Mouse (Mus musculus) gastrocnemius, postnatal 36 days (tissue): ENCODE results near the gene Btbd2. TPM values are rescaled to one million over a fixed set of nuclear protein-coding genes. Genes with fewer than 3 reads are reported as not detected.

Experiments
- DNase-seq, 2 experiments: peaks; one replicate each; pipeline ENCODE4 v3.0.0; 2022
- intact Hi-C: fragments of 180-260 bp; cut with DNase I; formaldehyde crosslinking; loops from one replicate; pipeline ENCODE4 v1.15.1; 2025
- total RNA-seq, 2 experiments: library from RNA; stranded (reverse); gene quantifications; 2 replicates each; pipeline ENCODE4 v1.2.3; 2021

Gene Btbd2
- total RNA-seq, 2 experiments from 2014 or later, result 32.1 to 33.5 TPM

GRCm38 (mm10) chr10:80693401-80694045 is 36.7 kb upstream of the Btbd2 start:
- DNase-seq, result no peak
- intact Hi-C loops, result no loop called here

DNA sequence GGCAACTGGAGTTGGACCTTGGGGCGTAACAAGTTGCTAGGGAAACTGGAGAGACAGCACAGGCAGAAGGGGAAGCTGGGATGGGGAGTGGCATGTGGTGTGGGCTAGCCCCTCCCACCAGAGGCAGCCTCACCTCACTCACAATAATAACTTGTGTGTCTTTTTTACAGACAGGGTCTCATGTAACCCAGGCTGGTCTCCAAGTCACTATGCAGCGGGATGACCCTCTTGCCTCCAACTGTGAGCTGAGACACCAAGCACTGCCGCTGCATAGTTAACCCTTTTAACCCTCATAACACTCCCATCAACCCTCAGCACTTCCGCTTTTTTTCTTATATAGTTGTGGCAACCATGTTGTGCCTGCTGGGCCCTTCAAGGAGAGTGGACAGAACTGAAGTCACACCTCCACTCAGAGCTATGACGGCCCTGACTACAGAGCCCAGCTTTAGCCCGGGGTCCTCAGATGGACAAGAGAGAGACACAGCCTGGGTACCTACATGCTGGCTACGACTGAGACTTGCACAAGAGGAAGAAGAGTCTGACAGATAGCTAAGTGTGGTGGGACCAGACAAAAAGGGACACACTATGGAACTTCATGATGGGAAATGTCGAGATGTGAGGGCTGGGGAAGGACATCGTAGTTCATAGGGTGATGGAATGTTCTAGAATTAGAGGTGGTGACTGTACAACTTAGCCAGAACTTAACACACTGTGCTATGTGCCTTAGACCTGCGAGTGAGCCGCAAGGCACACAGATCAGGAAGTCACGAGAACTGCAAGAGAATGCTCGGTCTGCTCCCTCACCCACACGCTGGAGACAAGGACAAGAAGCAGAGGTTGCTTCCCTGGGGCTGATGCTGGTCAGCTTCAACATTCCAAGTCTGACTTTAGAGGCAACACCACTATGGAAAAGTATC is 35.6 kb upstream of the Btbd2 start:
- intact Hi-C loops, result no loop called here
- DNase-seq, result no peak

DNA sequence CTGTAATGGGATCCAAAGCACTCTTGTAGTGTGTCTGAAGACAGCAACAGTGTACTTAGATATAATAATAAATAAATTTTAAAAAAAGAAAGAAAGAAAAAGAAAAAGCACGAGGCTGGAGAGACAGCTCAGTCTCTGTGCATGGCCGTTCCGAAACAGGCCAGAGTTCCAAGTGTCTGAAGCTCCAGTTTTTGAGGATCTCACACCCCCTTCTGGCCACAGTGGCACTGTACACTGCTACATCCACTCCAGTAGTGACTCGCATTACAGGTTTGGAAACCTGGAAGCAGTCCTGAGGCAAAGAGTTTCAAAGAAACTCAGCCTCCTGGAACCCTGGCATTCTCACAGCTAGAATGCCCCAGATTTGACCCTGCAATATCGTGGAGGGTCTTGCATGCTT is 31.0 kb upstream of the Btbd2 start:
- peak; percentile 62 to 73 for DNase-seq
- intact Hi-C loops, result loop anchor here (2.0 to 5.0 kb wide), 3 partner anchors 77 to 121 kb away; no protein-coding TSS in a partner anchor

- intact Hi-C loops, result loop anchor here (5.0 kb wide), 2 partner anchors 104 to 119 kb away; no protein-coding TSS in a partner anchor
- DNase-seq, result no peak
These were observed 29.7 kb upstream of the Btbd2 start for GRCm38 (mm10) chr10:80686617-80687016.

DNA sequence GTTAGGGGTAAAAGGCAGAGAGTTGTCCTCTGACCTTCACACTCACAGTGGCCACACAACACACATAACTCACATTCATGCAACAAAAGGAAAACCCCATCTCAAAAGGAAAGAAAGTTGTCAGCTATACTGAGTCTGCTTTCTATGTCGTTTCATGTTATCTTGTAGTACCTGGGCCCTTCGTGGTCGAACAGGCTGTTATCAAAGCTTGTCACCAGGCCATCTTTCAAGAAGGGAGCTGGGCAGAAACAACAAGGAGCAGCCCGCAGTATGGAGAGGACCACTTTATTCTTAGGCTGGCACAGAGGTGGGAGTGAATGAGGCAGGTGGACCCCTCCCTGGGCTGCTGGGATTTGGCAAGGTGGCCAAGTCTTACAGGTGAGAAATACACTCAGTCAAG is 28.1 kb upstream of the Btbd2 start:
- intact Hi-C loops, result loop anchor here (2.0 to 5.0 kb wide), 3 partner anchors 26 to 118 kb away; no protein-coding TSS in a partner anchor
- DNase-seq, result no peak

GRCm38 (mm10) chr10:80684214-80684613 is 27.3 kb upstream of the Btbd2 start:
- intact Hi-C loops, result loop anchor here (2.0 kb wide), 1 partner anchor 25 kb away; no protein-coding TSS in a partner anchor
- peak; percentile 40 to 49 for DNase-seq

- no peak for DNase-seq
- intact Hi-C loops, result loop anchor here (2.0 kb wide), 1 partner anchor 25 kb away; no protein-coding TSS in a partner anchor
These were observed 26.8 kb upstream of the Btbd2 start for GRCm38 (mm10) chr10:80683647-80684046.

DNA sequence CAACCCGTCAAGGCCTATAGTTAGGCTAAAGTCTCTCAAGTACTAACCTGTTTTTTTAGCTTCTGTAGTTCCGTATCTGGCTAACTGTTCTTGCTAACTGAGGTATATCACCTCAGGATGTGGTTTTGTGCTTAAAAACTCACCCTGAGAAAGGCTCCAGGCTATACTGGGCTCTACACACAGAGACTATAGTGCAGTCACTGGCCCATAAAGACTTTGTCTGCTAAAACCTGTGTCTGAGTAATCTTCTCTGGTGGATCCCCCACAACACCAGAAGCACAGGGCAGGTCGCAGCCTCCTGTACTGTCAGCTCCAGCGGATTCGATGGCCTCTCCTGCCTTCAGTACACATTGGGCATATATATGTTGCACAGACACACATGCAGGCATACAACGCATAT is 25.1 kb upstream of the Btbd2 start:
- DNase-seq, result no peak
- intact Hi-C loops, result no loop called here

GRCm38 (mm10) chr10:80680260-80680696 is 23.4 kb upstream of the Btbd2 start:
- intact Hi-C loops, result no loop called here
- no peak for DNase-seq

DNA sequence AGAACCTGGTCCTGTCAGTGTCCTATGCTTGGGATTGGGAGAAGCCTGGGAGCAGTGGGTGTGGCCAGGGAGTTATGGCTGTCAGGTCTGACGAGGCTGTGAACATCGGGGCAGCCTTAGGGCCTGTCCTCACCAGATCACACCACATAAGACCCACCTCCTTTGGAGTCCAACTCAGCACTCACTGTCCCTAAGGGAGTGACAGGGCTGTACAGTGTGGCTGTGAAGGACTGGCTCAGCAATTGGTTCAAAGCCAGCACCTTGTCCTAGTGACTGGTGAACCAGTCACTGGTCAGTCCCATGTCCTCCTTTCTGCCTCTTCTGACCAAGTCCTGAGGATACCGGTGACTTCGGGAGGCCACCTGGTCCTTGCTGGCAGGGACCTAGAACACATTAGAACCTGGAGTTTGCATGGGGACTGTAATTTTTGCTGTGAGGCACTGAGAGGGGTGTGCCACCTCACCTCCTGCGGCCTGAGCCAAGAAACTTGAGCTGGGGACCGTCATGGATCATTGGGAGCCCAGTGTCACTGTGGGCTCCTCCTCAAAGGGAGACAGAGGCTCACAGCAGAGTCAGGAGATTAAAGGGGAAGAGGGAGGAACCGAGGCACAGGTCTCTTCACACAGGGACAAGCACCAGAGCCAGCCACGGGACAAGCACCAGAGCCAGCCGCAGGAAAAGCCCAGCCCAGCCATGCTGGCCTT is 22.8 kb upstream of the Btbd2 start:
- DNase-seq, result peak in 1 of 2 experiments; percentile 44
- intact Hi-C loops, result no loop called here

- intact Hi-C loops, result no loop called here
- no peak for DNase-seq
These were observed 21.9 kb upstream of the Btbd2 start for GRCm38 (mm10) chr10:80678601-80679377.

DNA sequence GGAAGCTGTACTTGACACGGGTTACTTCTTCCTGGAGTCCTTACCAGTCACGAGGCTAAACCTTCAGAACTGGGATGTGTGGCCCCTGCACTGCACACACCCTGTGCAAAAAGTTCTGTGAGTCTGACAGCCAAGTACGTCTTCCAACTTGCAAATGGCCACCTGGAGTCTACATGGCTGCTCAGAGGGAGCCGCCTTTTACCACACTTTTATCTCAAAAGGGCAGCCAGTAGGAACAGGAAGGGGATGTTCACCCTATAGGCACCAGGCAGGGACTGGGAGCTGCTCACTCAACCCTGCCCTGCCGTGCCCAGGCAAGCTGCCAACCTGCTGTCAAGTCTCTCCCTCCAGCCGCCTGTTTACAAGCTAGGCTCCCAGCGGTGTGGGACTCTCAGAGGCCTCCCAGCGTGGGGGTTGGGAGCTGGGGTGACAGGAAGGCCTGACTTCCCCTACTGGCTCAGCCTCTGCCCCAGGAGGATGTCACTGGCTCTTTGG is 21.1 kb upstream of the Btbd2 start, which contains the start of gene Mknk2:
Mknk2 (minus strand) TSS at position 171 of the 495 bp plus-strand sequence.
- intact Hi-C loops, result no loop called here
- peak; percentile 85 to 89 for DNase-seq

DNA sequence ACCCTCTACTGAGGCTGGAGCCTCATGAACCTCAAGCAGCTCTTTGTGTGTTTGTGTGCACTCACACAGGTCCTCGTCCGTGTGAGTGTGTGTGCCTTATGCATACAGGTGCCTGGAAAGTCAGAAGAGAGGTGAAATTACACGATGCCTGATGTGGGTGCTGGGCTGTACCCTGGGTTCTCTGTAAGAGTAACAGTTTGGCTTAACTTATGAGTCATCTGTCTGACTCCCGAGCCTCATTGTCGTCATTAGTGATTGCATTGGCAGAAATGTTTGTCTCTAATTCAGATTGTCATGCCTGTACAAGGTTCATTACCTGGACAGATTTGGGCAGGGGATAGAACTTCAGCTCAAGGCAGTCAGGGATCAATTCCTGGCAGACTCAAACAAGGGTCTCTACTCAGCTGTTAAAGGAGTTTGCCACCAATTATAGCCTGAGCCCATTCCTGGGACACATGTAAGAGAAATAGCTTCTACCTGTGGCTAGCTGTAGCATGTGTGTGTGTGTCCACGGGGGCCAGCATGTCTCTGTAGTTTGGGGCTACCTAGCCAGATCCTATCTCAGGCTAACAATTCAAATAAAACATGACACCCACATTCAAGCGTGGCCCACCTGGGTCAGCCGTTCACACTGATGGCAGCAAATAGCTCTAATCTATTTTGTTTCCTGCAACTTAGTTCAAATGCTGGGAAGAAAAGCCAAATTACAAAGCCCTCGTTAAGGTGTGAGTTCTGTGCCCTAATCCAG is 20.4 kb upstream of the Btbd2 start:
- intact Hi-C loops, result no loop called here
- no peak for DNase-seq

DNA sequence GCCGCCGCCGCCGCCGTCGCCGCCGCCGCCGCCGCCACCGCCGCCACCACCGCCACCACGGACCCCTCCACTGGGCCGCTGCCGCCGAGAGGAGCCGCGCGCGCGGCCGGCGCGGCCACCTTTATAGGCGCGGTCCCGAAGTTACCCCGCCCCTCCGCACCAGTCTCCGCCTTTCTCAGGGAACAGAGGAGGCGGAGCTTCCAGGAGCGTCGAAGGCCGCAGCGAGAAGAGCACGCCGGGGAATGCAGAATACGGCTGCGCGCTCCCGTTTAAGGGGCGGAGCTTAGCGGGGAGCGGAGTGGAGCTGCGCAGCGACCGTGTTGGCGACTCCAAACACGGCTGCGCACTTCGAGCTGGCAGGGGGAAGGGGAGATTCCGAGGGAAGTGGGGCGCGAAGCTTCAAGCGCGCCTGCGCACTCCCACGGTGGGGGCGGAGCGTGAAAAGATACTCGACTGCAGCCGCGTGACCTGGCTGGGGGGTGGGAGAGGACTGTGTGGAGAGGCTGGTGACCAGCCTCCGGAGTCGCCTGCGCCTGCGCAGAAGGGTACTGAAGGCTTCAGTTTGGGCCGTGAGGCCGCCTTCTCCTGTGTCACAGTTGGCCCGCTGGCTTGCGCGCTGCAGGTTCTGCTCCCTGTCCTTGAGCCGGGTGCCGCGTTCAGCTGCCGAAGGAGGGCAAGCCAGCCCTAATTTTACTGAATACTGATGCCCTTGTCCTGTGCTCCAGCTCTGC is 19.5 kb upstream of the Btbd2 start:
- intact Hi-C loops, result no loop called here
- DNase-seq, result peak; percentile 99 to 100

- DNase-seq, result no peak
These were observed 18.7 kb upstream of the Btbd2 start for GRCm38 (mm10) chr10:80675405-80676197.

GRCm38 (mm10) chr10:80674851-80675404 is 18.1 kb upstream of the Btbd2 start:
- DNase-seq, result no peak
- intact Hi-C loops, result no loop called here

More at GRCm38 (mm10) chr10:80675405-80676197, 18.7 kb upstream of the Btbd2 start:
- intact Hi-C loops, result no loop called here

GRCm38 (mm10) chr10:80674161-80674711 is 17.4 kb upstream of the Btbd2 start:
- peak in 1 of 2 experiments; percentile 63 for DNase-seq
- intact Hi-C loops, result no loop called here
